Mouse (Mus musculus): ENCODE measurements around the gene Macrod2. TPM values are rescaled to one million over a fixed set of nuclear protein-coding genes. Genes with fewer than 3 reads are reported as not detected.
A peak's percentile ranks its signal among the peaks of the same experiment; 100 is the strongest.

The Macrod2 gene
- polyA plus RNA-seq, 1 experiment from 2014 or later: 42.1 TPM

- no peaks in the 10 kb centered on the region for H3K4me1 ChIP-seq (ENCODE audit: control insufficient read depth, insufficient read depth, low read length)
- H3K36me3 ChIP-seq (ENCODE audit: control insufficient read depth, insufficient read depth, low read length): no peaks in the 10 kb centered on the region
- WGBS: 87% methylated on average over 8 of the region's 8 CpGs
- no peak overlapping the region for H3K4me2 ChIP-seq (ENCODE audit: low read depth, severe bottlenecking)
- H3K27me3 ChIP-seq (ENCODE audit: control insufficient read depth, insufficient read depth, low read length): no peaks in the 10 kb centered on the region
- H3K27ac ChIP-seq (replicated peaks; ENCODE audit: low read depth, low read length): no peak overlapping the region
- DNase-seq (ENCODE audit: low spot score) (no peak), ATAC-seq (ENCODE audit: insufficient number of reproducible peaks, low FRiP score, low TSS enrichment, low read depth) (no peak)
- no peak overlapping the region for H3K9ac ChIP-seq (ENCODE audit: low read length)
- H3K4me3 ChIP-seq (ENCODE audit: low read depth, low read length): no peak overlapping the region
- no peaks in the 10 kb centered on the region for H3K9me3 ChIP-seq (ENCODE audit: control insufficient read depth, low read length)
These were observed 138.5 kb downstream of the Macrod2 start for GRCm38 (mm10) chr2:140533621-140534020.

- H3K27me3 ChIP-seq (ENCODE audit: control insufficient read depth, insufficient read depth, low read length): no peaks in the 10 kb centered on the region
- no peaks in the 10 kb centered on the region for H3K9me3 ChIP-seq (ENCODE audit: control insufficient read depth, low read length)
- no peaks in the 10 kb centered on the region for H3K36me3 ChIP-seq (ENCODE audit: control insufficient read depth, insufficient read depth, low read length)
- DNase-seq (ENCODE audit: low spot score): no peak
- no peak for ATAC-seq (ENCODE audit: insufficient number of reproducible peaks, low FRiP score, low TSS enrichment, low read depth)
- H3K4me2 ChIP-seq (ENCODE audit: low read depth, severe bottlenecking): no peak overlapping the region
- H3K9ac ChIP-seq (ENCODE audit: low read length): no peak overlapping the region
- H3K27ac ChIP-seq (replicated peaks; ENCODE audit: low read depth, low read length): no peak overlapping the region
- WGBS: 90% methylated on average over 3 of the region's 3 CpGs
- no peak overlapping the region for H3K4me3 ChIP-seq (ENCODE audit: low read depth, low read length)
- no peaks in the 10 kb centered on the region for H3K4me1 ChIP-seq (ENCODE audit: control insufficient read depth, insufficient read depth, low read length)
These were observed 139.5 kb downstream of the Macrod2 start for GRCm38 (mm10) chr2:140534583-140534982.

GRCm38 (mm10) chr2:140535832-140536571 lies 140.9 kb downstream of the Macrod2 start:
- H3K4me1 ChIP-seq (ENCODE audit: control insufficient read depth, insufficient read depth, low read length): no peaks in the 10 kb centered on the region
- DNase-seq (ENCODE audit: low spot score) (no peak), ATAC-seq (ENCODE audit: insufficient number of reproducible peaks, low FRiP score, low TSS enrichment, low read depth) (no peak)
- no peak overlapping the region for H3K4me2 ChIP-seq (ENCODE audit: low read depth, severe bottlenecking)
- no peaks in the 10 kb centered on the region for H3K9me3 ChIP-seq (ENCODE audit: control insufficient read depth, low read length)
- H3K36me3 ChIP-seq (ENCODE audit: control insufficient read depth, insufficient read depth, low read length): no peaks in the 10 kb centered on the region
- H3K27ac ChIP-seq (replicated peaks; ENCODE audit: low read depth, low read length): no peak overlapping the region
- no peaks in the 10 kb centered on the region for H3K27me3 ChIP-seq (ENCODE audit: control insufficient read depth, insufficient read depth, low read length)
- no peak overlapping the region for H3K9ac ChIP-seq (ENCODE audit: low read length)
- no peak overlapping the region for H3K4me3 ChIP-seq (ENCODE audit: low read depth, low read length)
- WGBS: 98% methylated on average over 5 of the region's 5 CpGs

- H3K27me3 ChIP-seq (ENCODE audit: control insufficient read depth, insufficient read depth, low read length): no peaks in the 10 kb centered on the region
- H3K27ac ChIP-seq (replicated peaks; ENCODE audit: low read depth, low read length): no peak overlapping the region
- WGBS: 53% methylated on average over 2 of the region's 2 CpGs
- DNase-seq (ENCODE audit: low spot score) (peak; percentile 23), ATAC-seq (ENCODE audit: insufficient number of reproducible peaks, low FRiP score, low TSS enrichment, low read depth) (no peak)
- H3K9ac ChIP-seq (ENCODE audit: low read length): no peak overlapping the region
- no peaks in the 10 kb centered on the region for H3K4me1 ChIP-seq (ENCODE audit: control insufficient read depth, insufficient read depth, low read length)
- no peak overlapping the region for H3K4me3 ChIP-seq (ENCODE audit: low read depth, low read length)
- H3K9me3 ChIP-seq (ENCODE audit: control insufficient read depth, low read length): no peaks in the 10 kb centered on the region
- H3K4me2 ChIP-seq (ENCODE audit: low read depth, severe bottlenecking): no peak overlapping the region
- no peaks in the 10 kb centered on the region for H3K36me3 ChIP-seq (ENCODE audit: control insufficient read depth, insufficient read depth, low read length)
These were observed 154.2 kb downstream of the Macrod2 start for GRCm38 (mm10) chr2:140549286-140549685.

- H3K27me3 ChIP-seq (ENCODE audit: control insufficient read depth, insufficient read depth, low read length): no peaks in the 10 kb centered on the region
- no peaks in the 10 kb centered on the region for H3K9me3 ChIP-seq (ENCODE audit: control insufficient read depth, low read length)
- no peak overlapping the region for H3K27ac ChIP-seq (replicated peaks; ENCODE audit: low read depth, low read length)
- H3K4me3 ChIP-seq (ENCODE audit: low read depth, low read length): no peak overlapping the region
- DNase-seq (ENCODE audit: low spot score) (no peak), ATAC-seq (ENCODE audit: insufficient number of reproducible peaks, low FRiP score, low TSS enrichment, low read depth) (no peak)
- no peak overlapping the region for H3K4me2 ChIP-seq (ENCODE audit: low read depth, severe bottlenecking)
- no peaks in the 10 kb centered on the region for H3K36me3 ChIP-seq (ENCODE audit: control insufficient read depth, insufficient read depth, low read length)
- H3K4me1 ChIP-seq (ENCODE audit: control insufficient read depth, insufficient read depth, low read length): no peaks in the 10 kb centered on the region
- 84% methylated on average over 2 of the region's 2 CpGs for WGBS
- H3K9ac ChIP-seq (ENCODE audit: low read length): no peak overlapping the region
These were observed 166.3 kb downstream of the Macrod2 start for GRCm38 (mm10) chr2:140561426-140561825.

GRCm38 (mm10) chr2:140570874-140571273 lies 175.8 kb downstream of the Macrod2 start:
- Histone ChIP-seq H3K9me3 (ENCODE audit: control insufficient read depth, low read length) (no peaks in the 10 kb centered on the region), H3K4me2 (ENCODE audit: low read depth, severe bottlenecking) (no peak overlapping the region), H3K4me3 (ENCODE audit: low read depth, low read length) (no peak overlapping the region), H3K27ac (replicated peaks; ENCODE audit: low read depth, low read length) (no peak overlapping the region), H3K36me3 (ENCODE audit: control insufficient read depth, insufficient read depth, low read length) (no peaks in the 10 kb centered on the region), H3K27me3 (ENCODE audit: control insufficient read depth, insufficient read depth, low read length) (no peaks in the 10 kb centered on the region), H3K4me1 (ENCODE audit: control insufficient read depth, insufficient read depth, low read length) (no peaks in the 10 kb centered on the region), H3K9ac (ENCODE audit: low read length) (no peak overlapping the region)
- DNase-seq (ENCODE audit: low spot score): no peak
- no peak for ATAC-seq (ENCODE audit: insufficient number of reproducible peaks, low FRiP score, low TSS enrichment, low read depth)
- 91% methylated on average over 6 of the region's 6 CpGs for WGBS

- Histone ChIP-seq H3K9ac (ENCODE audit: low read length) (no peak overlapping the region), H3K4me1 (ENCODE audit: control insufficient read depth, insufficient read depth, low read length) (no peaks in the 10 kb centered on the region), H3K4me3 (ENCODE audit: low read depth, low read length) (no peak overlapping the region), H3K4me2 (ENCODE audit: low read depth, severe bottlenecking) (no peak overlapping the region), H3K27me3 (ENCODE audit: control insufficient read depth, insufficient read depth, low read length) (no peaks in the 10 kb centered on the region), H3K27ac (replicated peaks; ENCODE audit: low read depth, low read length) (no peak overlapping the region), H3K36me3 (ENCODE audit: control insufficient read depth, insufficient read depth, low read length) (no peaks in the 10 kb centered on the region), H3K9me3 (ENCODE audit: control insufficient read depth, low read length) (no peaks in the 10 kb centered on the region)
- ATAC-seq (ENCODE audit: insufficient number of reproducible peaks, low FRiP score, low TSS enrichment, low read depth) (no peak), DNase-seq (ENCODE audit: low spot score) (no peak)
- 91% methylated on average over 3 of the region's 3 CpGs for WGBS
These were observed 197.6 kb downstream of the Macrod2 start for GRCm38 (mm10) chr2:140592537-140593261.

GRCm38 (mm10) chr2:140596906-140597305 lies 201.8 kb downstream of the Macrod2 start:
- WGBS: 93% methylated on average over 2 of the region's 2 CpGs
- no peak overlapping the region for H3K4me2 ChIP-seq (ENCODE audit: low read depth, severe bottlenecking)
- no peak for ATAC-seq (ENCODE audit: insufficient number of reproducible peaks, low FRiP score, low TSS enrichment, low read depth)
- no peaks in the 10 kb centered on the region for H3K36me3 ChIP-seq (ENCODE audit: control insufficient read depth, insufficient read depth, low read length)
- H3K27ac ChIP-seq (replicated peaks; ENCODE audit: low read depth, low read length): no peak overlapping the region
- no peak overlapping the region for H3K4me3 ChIP-seq (ENCODE audit: low read depth, low read length)
- H3K9me3 ChIP-seq (ENCODE audit: control insufficient read depth, low read length): no peaks in the 10 kb centered on the region
- no peaks in the 10 kb centered on the region for H3K27me3 ChIP-seq (ENCODE audit: control insufficient read depth, insufficient read depth, low read length)
- no peak overlapping the region for H3K9ac ChIP-seq (ENCODE audit: low read length)
- H3K4me1 ChIP-seq (ENCODE audit: control insufficient read depth, insufficient read depth, low read length): no peaks in the 10 kb centered on the region
- DNase-seq (ENCODE audit: low spot score): no peak
